Mouse (Mus musculus) gastrocnemius, postnatal 25 days (tissue): ENCODE data around the gene Mbd3. TPM values are rescaled to one million over a fixed set of nuclear protein-coding genes. Genes with fewer than 3 reads are reported as not detected.

Source experiments
- DNase-seq: peaks from one replicate; pipeline ENCODE4 v3.0.0; 2022
- total RNA-seq, 2 experiments: library from RNA; stranded (reverse); gene quantifications; 1 replicate in 1 of 2; 2 replicates in 1 of 2; pipeline ENCODE4 v1.2.3; 2021

Gene Mbd3
- total RNA-seq, 2 experiments from 2014 or later = 78.7 to 93.6 TPM

DNA sequence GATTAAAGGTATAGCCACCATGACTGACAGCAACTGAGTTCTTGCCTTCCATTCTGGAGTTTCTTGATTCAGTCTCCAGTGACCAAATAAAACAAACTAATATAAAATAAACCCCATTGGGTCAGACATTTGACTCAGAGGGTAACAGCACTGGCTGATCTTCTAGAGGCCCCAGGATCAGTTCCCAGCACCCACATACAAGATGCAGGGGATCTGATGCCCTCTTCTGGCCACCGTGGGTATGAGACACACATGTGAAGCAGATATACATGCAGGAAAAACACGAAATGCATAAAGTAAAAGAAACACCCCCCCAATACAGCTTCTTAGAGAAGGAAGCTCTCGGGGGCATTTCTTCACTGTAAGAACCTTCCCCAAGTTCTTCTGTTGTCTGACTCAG is 25.7 kb upstream of the Mbd3 start:
- DNase-seq = no peak

GRCm38 (mm10) chr10:80423562-80423961 is 24.2 kb upstream of the Mbd3 start:
- DNase-seq = no peak

GRCm38 (mm10) chr10:80421651-80422472 is 22.5 kb upstream of the Mbd3 start:
- DNase-seq = no peak

- no peak for DNase-seq
Observed at GRCm38 (mm10) chr10:80421208-80421607, 21.9 kb upstream of the Mbd3 start.

GRCm38 (mm10) chr10:80420729-80421128 is 21.4 kb upstream of the Mbd3 start:
- DNase-seq = no peak

- no peak for DNase-seq
Observed at GRCm38 (mm10) chr10:80419419-80419818, 20.1 kb upstream of the Mbd3 start.

GRCm38 (mm10) chr10:80418311-80418710 is 19.0 kb upstream of the Mbd3 start:
- DNase-seq = no peak

GRCm38 (mm10) chr10:80417841-80418240 is 18.5 kb upstream of the Mbd3 start:
- no peak for DNase-seq

DNA sequence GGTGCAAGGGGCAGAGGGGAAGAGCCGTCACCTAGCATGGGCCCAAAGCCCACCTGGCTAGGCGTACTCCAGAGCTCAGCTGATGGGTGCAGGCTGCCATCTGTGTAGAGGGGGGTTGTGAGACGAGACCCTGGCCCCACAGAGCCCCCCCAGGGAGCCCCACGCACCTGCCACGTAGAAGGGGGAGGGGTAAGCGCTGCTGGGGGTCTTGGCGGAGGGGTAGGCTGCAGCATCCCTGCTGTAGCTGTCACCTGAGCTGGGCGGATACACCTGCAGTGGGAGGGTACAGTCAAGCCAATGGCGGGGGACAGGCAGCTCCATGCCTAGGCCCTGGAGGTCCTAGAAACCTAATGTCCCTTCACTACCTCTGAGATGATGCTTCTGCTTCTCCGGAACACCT is 18.0 kb upstream of the Mbd3 start:
- DNase-seq = no peak

GRCm38 (mm10) chr10:80415566-80415965 is 16.2 kb upstream of the Mbd3 start:
- DNase-seq = no peak

- DNase-seq = peak; percentile 50
Observed at GRCm38 (mm10) chr10:80412656-80413541, 13.5 kb upstream of the Mbd3 start.

- no peak for DNase-seq
Observed at GRCm38 (mm10) chr10:80407924-80408323, 8.6 kb upstream of the Mbd3 start.

GRCm38 (mm10) chr10:80406684-80407501 is 7.5 kb upstream of the Mbd3 start, which contains the start of gene Uqcr11:
Gene Uqcr11, minus strand, starts transcription at chr10:80406830.
- DNase-seq = peak; percentile 89

DNA sequence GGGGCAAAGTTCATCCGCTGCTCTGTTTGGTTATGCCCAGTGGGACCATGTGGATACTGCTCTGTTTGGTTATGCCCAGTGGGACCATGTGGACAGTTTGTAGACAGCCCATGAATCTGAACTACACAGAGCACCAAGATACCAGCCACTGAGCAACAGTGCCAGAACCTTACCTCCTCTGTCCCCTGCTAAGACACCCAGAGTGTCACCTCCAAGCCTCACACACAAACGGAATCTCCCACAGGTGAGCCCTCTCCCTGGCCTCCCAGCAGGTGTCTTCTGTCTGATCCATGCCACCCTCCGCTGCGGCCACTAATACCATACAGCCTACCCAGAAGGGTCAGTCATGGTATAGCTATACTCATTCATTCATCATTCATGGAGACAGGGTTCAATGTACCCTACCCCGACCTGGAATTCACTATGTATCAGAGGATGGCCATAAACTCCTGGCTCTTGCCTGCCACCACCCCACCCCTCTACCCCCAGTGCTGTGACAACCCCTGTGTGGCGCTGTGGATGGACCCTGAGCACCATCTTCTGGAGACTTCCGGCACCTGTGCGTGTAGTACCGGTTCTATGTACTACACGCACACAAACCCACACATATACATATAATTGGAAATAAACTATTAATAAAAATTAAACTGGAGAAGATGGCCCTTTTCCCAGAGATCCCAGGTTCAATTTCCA is 6.3 kb upstream of the Mbd3 start:
- DNase-seq = no peak

- no peak for DNase-seq
Observed at GRCm38 (mm10) chr10:80403044-80403692, 3.8 kb upstream of the Mbd3 start.

DNA sequence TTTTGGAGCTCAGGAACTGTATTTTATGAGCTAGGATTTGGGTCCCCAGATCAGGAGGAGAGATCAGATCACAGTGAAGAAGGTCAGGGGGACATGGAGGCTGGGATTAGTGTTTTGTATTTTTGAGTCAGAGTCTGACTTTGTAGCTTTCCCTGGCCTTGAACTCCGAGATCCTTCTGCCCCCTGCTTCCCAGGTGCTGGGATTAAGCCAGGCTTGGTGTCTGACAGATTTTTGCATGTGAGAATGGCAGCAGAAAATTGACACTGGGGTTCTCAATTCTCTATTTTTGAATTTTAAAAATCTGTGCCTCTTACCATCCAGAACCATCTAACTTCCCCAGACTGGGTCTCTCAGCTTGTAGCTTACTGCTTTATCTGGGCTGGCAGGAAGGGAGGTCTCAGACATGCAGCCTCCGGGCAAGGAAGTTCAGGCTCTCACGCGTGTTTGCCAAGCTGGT is 1.4 kb upstream of the Mbd3 start:
- DNase-seq = no peak

DNA sequence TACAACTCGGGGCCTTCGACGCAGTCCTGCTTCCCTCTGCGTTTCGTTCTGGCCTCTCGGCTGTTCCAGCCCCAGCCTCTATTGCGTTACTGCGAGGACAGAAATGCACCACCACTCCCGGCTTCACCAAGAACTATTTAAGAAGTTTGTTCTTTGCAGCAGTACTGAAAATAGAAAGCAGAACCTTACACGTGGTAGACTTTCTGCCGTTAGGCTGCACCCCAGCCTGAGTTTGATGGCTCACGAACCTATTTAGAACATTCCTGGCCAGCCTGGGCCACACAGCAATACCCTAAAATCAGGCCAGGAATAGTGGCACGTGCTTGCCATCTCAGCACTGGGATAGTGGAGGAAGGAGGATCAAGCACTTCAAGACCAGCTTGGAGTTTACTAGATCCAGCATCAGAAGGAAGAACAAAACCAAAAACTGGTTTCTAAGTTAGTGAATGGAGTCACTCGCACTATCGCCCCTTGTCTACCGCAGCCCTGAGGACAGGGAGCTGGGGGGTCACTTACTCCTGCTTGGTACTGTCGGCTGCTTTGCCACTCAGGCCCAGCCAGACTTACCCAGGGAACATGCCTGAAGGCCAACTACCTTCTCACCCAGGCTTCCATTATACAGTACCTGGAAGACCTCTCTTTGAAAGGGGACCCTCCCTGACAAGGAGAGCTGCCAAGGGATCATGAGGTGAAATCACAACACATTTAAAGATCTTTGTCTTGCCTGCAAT is 788 bp upstream of the Mbd3 start:
- no peak for DNase-seq

- DNase-seq = peak; percentile 99
Observed at GRCm38 (mm10) chr10:80398719-80399190, 595 bp downstream of the Mbd3 start.

DNA sequence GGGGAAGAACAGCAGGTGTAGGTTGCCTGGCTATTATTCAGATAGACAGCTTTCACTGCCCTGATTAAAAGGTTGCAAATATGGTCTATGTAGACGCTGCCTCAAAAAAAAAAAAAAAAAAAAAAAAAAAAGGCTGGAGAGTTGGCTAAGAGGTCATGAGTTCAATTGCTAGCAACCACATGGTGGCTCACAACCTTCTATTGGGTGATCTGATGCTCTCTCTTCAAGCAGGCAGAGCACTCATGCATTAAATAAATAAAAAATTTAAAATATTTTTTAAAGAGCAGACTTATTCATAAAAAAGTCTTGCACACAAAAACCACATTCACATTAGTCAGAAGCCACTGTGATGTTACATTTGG is 1.2 kb downstream of the Mbd3 start:
- DNase-seq = no peak

GRCm38 (mm10) chr10:80397524-80398173 is 1.7 kb downstream of the Mbd3 start:
- no peak for DNase-seq
